Mouse (Mus musculus) lung, adult 2 months (tissue): Measurements from ENCODE around the gene Prkar2b.

Source experiments
- CTCF ChIP-seq: fragments of 200-500 bp; IDR thresholded peaks from 2 replicates; pipeline ENCODE4 v1.5.1; 2011; ENCODE audit warnings: mild to moderate bottlenecking, low read length, control low read depth; ENCODE audit not compliant: insufficient read depth
- POLR2A ChIP-seq: fragments of 200-500 bp; IDR thresholded peaks from 2 replicates; pipeline ENCODE4 v1.6.1; 2011; ENCODE audit warnings: low read depth, mild to moderate bottlenecking, control low read depth, low read length, borderline replicate concordance; ENCODE audit errors: extremely low read depth

GRCm38 (mm10) chr12:32053637-32054366 is 7.3 kb downstream of the Prkar2b start:
- no peak for TF ChIP-seq POLR2A
- no peak for TF ChIP-seq CTCF
